Mouse (Mus musculus): ENCODE results near the gene Tbx5.

Gene Tbx5

DNA sequence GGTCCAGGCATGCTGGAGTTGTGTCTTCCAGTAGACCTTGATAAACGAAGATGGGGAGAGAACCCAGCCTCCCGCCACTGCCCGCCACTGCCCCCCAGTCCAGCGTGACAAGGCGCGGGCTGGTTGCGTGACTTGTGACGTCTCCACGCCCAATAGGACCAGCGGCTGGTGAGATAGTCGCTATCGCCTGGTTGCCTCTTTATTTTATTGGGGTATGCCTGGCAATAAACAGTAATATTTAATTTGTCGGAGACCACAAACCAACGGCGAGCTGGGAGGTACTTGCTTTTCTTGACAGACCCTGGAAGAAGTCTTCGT lies at the start of gene Tbx5:
Tbx5 (plus strand) TSS at position 190 of the 318 bp plus-strand sequence.
- DNase-seq (ENCODE audit: low read depth, low spot score): no peak

DNA sequence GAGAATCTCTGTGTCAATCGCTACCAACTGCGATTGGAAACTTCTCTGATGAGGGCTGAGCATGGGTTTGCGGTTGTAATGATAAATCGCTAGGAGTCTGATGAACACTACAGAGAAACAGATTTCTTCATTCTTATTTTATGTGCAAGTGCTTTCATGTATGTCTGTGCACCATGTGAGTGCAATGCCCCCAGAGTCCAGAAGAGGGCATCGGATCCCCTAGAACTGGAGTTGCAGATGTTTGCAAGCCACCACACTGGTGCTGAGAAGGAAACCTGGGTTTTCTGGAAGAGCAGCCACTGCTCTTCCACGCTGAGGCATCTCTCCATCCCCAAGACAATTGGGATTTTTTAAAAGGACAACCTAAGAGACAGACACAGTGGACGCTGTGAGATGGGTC lies 46.5 kb upstream of the Tbx5 start:
- DNase-seq (ENCODE audit: low read depth, low spot score): no peak

DNA sequence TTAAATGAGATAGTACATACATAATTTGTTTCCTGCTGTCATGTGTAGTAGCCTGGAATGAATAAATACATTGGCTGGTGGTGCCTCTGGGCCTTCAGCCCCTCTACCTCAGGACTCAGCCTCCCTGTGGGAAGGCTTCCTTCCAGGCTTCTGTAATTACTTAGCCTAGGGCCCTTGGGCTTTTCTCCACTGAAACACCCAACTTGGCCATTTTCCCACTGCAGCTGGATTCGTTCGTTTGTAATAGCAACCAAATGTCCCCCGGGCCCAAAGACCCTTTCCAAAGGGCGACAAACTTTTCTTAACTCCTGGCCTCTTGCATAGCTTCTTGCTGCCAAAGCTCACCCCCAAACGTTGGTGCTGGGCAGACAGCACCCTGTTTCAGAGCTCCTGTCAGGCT lies 40.8 kb upstream of the Tbx5 start:
- DNase-seq (ENCODE audit: low read depth, low spot score): no peak

DNA sequence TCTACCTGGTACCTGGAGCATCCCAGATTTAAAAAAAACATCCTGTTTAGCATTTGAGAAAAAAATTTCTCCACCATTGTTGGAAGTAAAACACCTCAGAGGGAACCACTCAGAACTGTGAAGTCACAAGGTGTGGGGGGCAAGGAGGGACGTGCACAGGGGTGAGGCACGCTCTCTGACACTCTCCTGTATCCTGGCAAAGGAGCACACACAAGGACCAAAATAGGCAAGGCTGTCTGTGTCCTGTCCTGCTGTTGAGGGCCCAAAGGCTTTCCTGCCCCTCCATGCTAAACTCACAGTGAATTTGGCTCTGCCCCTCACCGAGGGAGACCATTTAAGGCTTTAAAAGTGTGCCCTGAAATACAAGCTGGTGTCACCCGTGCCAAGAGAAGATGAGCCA lies 38.5 kb upstream of the Tbx5 start:
- no peak for DNase-seq (ENCODE audit: low read depth, low spot score)

DNA sequence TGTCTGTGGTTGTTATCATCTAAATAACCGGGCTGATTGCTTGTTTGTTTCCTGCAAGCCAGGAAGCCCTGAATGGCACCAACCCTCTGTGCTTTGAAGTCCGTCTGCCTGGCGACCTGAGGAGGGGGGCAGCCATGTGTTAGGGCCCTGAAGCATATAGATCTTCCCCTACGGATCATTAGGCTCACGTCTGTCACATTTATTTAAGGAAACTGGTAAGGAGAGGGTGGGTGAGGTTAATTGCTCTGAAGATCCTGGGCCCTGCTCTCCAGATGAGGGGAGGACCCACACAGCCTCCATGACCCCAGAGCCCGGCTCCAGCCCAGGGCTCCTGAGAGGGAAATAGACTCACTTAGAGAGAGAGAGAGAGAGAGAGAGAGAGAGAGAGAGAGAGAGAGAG lies 37.1 kb upstream of the Tbx5 start:
- DNase-seq (ENCODE audit: low read depth, low spot score): no peak

DNA sequence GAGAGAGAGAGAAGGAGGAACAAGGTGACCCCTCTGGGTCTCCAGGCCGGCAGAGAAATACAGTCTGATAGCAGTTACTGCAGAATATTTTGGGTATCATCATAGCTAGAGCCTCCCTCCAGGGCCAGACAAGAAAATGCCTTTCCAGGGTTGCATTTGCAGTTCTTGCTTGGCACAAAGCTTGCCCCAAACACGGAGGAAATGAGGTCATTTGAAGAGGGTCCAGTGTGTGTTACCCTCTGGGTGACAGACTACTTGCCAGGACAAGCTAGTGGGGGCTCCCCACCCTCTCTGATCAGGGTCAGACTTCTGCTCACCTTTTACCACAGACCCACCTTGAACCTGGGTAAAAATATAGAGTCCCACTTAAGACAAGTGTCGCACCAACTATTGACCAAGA lies 36.7 kb upstream of the Tbx5 start:
- DNase-seq (ENCODE audit: low read depth, low spot score): no peak

DNA sequence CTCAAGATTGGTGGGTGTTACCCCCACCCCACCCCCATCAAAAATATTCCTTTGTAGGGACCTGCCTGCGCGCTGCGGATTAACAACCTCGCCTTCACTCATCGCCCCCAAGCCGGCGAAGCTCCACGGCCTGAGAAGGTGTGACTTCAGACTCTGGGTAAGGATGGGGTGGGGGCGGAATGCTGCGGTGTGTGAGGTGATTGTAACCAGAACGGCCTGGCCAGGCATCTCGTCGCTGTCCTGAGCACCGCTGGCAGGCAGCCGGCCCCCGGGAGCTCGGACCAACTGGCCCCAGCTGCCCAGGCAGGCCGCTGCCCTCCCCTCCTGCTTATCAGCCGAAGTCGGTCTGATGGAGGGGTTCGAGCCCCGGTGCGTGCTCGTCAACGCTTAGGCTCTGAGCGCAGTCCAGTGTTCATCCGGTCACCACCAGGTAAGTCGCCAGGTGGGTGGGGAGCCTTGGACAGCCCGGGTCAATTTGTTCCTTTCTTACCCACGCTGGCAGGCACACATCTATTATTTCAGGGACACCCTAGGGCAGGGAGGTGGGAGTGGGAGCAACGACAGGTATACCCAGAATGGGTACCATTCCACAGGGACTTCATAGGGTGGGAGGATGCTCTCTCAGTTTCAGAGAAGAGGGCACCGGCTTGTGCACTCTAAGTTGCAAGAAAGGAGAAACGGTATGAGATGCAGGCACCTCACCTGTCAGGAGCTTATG lies 35.9 kb upstream of the Tbx5 start:
- no peak for DNase-seq (ENCODE audit: low read depth, low spot score)

DNA sequence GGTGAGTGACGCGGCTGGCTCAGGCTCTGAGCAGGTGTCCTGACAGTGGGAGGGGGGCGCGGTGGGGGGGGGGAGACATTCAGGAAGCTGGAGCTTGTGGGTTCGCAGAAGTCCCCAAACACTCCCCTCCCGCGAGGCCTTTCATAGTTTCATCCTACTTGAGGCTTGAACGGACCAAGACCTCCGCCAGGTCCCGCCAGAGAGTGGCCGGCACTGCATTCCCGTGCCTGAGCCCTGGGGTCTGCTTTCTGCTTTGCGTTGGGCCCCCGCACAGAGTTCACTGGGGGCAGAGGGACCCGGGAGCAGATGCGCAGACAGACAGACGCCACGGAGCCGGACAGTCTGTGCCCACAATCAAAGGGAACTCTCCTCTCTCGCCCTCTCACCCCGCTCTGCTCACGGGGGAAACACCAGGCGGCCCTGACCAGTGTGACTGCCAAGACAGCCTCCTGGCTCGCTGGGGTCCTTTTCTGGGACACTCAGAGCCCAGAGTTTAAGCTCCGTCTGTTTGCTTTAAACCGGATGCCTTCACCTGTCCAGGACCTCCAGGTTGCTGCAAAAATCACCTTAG lies 34.8 kb upstream of the Tbx5 start:
- DNase-seq (ENCODE audit: low read depth, low spot score): no peak

DNA sequence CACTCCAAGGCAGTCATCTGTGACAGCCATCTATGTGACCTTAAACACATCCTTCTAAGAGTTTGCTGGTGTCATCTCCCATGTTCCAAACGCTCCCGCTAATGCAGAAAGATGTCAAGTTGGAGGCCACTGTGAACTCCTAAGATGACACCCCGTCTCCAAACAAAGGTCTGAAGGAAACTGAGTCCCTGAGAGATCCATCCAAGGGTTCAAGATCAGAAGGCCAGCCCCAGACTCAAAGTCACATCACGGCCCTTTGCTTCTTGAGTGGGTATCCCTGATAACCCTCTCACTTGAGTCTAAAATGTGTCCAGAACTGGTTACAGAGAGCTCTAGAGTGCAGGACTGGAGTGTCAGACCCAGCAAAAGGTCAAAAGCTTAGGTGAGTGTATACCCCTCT lies 34.2 kb upstream of the Tbx5 start:
- no peak for DNase-seq (ENCODE audit: low read depth, low spot score)

DNA sequence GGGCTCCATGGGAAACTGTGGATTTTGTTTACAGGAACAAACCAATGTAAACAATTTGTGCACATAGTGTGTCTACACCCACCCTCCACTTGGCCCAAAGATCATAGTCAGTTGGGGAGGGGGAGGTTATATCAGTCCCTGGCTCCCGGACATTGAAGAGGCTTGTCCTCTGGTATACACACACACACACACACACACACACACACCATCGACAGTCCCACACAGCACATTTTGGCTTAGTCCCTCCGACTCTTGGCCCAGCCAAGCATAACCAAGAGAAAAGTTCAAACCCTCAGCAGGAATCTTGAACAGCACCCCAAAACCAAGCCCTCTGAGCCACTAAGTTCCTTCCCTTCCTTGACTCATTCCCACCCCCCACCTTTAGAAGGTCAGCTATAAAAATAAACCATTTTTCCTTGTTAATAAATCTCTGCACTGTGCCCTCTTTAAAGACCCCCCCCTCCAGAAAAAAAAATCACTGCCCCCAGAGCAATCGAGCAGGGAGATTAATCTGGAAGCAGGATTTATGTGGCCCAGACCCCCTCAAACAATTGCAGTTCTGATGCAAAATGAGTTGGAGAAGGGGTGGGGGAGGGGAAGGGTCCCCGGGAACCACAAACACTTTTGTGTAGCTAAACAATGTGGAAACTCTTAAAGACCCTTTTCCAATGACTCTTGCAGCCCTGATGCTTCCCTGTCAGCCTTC lies 33.6 kb upstream of the Tbx5 start:
- no peak for DNase-seq (ENCODE audit: low read depth, low spot score)

DNA sequence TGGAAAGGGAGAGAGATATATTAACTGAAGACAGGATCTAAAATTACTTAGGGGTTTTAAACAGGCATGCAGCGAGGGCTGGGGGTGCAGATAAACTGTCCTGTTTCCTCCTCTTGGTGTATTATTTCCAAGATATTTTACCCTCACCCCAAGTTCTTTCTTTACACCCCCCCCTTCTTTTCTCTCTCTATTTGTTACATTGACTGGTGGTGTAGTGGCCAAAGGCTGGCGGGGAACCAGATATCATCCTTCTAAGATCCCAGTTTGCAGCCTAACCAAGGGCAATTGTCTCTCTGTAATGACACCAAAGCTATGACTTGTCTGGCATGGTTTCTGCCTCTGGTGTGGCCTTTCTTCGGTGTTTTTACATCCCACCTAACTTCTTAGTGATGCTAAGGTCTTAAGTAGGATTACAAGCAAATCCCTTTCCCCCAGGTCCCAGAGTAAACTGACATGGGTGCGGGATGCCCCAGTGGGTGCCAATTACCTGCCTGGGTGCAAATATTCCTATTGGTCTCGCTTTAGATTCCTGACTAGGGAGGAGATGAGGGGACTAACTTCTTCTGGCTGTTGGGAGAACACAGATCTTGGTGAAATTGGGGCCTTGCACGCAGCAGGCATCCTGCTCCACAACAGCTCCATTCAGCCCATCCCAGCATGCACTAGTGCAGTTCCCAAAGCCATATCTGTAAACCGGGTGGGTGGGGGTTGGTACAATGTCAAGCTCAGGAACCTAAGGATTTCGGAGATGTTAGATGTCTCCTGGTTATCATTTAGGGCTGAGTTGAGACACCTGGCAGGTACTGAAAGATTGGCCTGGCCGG lies 32.8 kb upstream of the Tbx5 start:
- no peak for DNase-seq (ENCODE audit: low read depth, low spot score)

DNA sequence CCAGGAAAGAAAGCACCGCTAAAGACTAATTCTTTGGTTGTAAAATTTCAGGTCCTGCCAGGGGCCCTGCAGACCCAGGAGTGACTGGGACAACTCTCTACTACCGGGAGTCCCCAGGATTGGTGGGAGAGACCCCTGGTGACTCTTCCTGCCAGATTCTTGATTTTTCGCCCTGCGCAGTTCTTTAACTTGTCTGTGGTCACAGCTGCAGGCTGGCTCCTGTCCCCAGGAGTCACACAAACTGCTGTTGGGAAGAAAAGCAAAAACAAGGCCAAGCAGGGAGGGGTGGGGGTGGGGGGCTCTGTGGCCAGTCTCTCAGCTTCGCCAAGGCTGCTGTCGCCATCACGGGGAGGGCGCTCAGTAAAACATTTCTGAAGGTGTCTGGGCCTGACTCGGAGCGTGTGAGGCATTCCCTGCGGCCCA lies 32.2 kb upstream of the Tbx5 start:
- no peak for DNase-seq (ENCODE audit: low read depth, low spot score)

DNA sequence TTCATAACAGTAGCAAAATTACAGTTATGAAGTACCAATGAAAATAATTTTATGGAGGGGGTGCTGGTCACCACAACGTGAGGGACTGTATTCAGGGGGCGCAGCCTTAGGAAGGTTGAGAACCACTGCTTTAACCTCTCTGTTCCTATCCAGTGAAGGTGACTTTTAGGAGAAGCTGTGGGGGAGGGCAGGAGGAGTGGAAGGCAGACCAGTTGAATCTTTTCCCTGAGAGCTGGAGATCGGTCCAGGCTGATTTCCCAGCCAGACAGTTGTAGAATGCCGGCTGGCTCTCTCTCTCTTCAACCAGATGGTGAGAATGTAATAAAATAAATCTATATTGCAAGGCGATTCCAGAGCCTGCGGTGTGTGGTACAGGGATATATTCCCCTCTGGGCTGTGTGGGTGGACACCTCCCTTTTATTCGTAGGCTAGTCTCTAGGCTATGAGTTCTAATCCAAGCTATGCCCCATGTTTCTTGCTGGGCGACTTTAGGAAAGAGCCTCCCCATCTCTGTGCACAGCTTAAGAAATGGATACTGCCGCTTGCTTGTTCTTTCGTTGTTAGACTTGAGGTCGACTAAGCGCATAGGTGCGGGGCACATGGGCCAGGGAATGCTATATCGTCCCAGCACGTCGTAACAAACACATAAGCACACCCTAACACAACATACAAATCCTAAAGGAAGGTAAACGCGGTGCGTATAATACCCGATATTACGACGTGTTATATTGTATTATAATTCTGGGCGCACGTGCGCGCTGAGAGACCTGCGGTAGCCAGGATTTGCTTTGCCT lies 29.7 kb upstream of the Tbx5 start:
- no peak for DNase-seq (ENCODE audit: low read depth, low spot score)

DNA sequence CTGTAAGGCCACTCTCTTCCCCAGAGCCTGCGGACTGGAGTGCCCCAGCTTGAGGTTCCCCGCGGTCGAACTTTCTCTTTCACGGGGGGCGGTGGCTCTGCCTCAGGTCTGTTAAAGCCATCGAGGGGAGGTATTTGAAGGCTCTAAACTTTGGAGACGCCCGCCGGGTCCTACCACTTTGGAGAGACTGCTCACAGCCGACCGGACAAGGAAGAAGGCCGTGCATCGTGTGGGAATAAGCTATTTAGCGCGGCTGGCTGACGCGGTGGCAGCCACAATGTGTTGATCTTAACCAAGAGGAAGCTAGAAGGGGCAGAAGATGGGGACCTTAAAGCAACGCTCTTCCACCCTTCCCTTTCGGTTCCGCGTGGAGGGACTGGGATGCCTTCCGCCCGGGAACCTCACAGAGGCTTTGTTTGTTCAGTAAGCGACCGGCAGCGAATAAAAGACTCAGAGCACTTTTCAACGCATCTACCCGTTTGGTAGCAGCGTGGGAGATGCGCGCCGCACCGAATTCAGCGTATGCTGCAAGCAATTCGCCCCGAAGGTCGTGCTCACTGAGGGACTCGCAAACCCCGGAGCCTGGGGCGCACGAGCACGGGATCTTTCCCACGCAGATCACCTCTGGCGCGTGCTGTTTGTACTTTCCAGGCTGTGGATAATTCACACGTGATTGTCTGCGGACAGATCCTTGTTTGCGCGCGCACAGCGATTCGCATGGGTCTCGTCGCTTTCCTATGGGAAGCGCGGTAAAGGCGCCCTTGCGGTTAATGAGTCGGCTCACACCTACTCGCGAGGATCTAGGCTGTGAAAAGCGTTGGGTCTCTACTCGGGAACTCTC lies 28.8 kb upstream of the Tbx5 start:
- no peak for DNase-seq (ENCODE audit: low read depth, low spot score)

DNA sequence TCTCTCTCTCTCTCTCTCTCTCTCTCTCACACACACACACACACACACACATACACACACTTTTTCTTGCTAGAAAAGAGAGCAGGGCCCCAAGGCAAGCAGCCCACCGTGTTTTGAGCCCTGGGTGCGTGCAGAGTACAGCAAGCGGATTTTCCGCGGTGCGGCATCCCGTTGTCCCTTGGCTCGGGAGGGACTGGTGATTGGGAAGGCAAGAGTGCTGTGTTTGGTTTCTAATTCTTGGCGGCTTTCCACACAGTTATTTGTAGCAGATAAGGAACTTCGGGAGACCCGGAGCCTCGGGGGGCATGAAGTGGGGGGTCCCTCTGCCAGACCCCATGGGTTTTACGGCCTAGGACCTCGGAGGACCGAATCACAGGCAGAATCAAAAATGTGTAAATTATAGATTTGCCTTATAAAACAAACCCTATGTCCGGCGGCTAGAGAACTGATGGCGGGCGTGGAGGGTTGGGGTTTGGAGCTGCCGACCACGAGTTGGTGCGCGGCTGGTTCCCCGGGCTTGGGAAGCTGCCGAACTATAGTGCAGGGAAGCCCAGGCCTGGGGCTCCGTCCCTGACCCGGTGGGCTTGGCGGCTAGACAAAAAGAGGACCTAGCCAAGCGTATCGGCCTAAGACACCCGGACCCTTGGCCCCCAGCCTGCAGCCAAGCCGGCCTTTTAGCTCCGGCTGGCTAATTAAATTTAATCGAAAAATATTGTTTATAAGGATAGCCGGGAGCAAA lies 28.0 kb upstream of the Tbx5 start:
- DNase-seq (ENCODE audit: low read depth, low spot score): no peak

DNA sequence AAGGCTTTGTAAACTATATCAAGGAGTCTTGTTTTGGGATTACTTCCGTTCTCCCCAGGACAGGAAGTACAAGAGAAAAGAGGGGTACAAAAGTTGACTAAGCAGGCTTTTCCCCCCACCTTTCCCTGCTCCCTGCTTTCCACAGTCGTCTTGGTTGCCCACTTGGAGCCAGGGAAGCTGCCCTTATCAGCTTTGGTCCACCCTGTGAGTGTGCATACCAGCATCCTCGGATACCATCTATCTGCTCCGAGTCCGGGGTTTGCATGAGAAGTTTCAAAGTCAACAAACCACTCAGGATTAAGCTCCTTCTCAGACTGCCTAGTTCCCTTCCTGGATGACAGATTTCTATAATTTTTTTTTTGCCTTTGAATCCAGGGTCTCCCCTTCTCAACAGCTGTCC lies 26.8 kb upstream of the Tbx5 start:
- DNase-seq (ENCODE audit: low read depth, low spot score): no peak

DNA sequence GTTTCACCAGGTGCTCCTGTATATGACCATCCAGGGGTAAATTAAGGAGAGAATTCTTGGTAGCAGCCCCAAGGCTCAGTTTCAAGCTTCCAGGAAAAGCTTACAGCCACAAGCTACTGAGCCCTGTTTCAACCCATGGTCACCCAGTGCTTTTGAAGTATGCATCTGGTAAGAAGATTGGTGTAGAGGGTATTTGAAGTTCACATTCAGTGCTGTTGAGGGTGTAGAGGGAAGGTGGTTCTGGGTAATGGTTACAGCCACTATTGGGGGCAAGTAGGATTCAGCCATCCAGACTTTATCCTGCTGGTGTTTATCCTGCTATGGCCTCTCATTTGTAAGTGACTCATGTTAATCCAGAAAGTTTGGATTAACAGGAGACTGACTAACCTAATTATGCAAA lies 26.0 kb upstream of the Tbx5 start:
- DNase-seq (ENCODE audit: low read depth, low spot score): no peak

DNA sequence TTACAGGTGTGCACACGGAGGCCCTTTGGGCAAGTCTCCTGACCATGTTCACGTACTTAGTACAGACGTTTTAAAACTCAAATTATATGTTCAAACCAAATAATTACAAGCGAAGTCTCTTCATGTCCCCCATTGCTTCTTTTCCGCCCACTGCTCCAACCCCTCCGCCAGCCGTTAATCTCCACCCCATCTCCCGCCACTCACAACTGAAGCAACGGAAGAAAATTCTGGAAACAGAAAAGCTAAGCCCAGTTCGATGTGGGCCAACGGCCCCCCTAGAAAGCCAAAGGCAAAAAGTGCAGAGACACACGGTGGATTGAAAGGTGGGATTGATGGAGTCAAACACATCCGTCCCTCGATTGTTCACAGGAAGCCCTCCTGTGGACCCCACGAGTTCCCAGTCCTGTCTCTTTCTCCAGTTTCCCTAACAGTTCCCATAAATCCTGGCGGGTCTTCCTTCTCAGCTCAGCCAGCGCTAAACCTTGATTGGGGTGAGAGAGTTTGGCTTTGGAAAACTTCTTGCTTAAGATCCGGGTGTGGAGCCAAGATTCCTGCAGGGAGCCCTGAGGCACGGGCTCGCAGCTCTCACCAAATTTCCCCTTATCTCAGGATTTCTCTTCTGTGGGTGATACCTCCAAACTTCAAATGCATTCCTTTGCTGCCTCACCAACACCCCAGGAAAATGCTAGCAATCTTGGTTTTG lies 24.8 kb upstream of the Tbx5 start:
- no peak for DNase-seq (ENCODE audit: low read depth, low spot score)

DNA sequence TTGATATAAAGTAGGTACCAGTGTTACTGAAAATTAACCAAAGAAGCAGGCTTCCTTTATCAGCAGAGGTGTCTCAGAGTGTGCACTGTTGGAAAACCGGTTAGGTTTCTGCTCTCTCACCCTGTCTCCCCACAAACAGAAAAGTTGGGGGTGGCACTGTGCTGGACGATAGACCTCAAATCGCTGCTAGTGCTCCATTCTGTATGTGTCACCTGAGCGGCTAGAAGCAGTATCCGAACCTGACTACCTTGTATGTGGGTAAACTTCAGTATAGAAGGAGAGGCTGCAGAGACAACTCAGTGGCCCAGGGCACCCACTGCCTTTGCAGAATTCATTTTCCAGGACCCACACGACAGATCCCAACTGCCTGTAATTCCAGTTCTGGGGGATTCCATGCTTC lies 23.8 kb upstream of the Tbx5 start:
- DNase-seq (ENCODE audit: low read depth, low spot score): no peak
